Comparison of ENCODE assay signal across 8 mouse cellular contexts in genomic region chr7:117381188-117381981, GRCm38 (mm10). TPM values are rescaled to one million over a fixed set of nuclear protein-coding genes. Genes with fewer than 3 reads are reported as not detected.
DNase-seq lines count a peak whose midpoint lies in the region; TF ChIP-seq lines count a peak whose summit lies in the region.

No protein-coding gene starts in this region.

- intact Hi-C loops in gastrocnemius, postnatal 14 days (cut with DNase I; ENCODE audit: low total_unique reads): no loop called here

- H3K27ac ChIP-seq in spleen, adult 2 months (ENCODE audit: insufficient read depth, low read length): peak overlapping the region; percentile 65

- DNase-seq in right cerebral cortex, adult 18-20 months: peak; percentile 48
- no peak for DNase-seq in right cerebral cortex, postnatal 25 days
- DNase-seq in cerebellum, postnatal 14 days: peak; percentile 27 to 46
- peak; percentile 62 for DNase-seq in gastrocnemius, postnatal 14 days
- DNase-seq in kidney, postnatal 36 days: peak; percentile 42 to 70
- DNase-seq in spleen, adult 2 months (ENCODE audit: low read depth in 1 of 2, low spot score in 2 of 2): peak in 1 of 2 experiments; percentile 36
- no peak for DNase-seq in layer of hippocampus, adult 9-11 months

- TF ChIP-seq POLR2A in spleen, adult 2 months (IDR thresholded peaks at IDR 0.05; ENCODE audit: low read depth, low read length): no peak

- WGBS in spleen, adult 2 months: under 1% methylated on average over 60 of the region's 64 CpGs

- H3K27me3 ChIP-seq in megakaryocyte, embryonic 14.5 days (replicated peaks): peaks cover 78% of the 10 kb centered on the region
- no peaks in the 10 kb centered on the region for H3K27me3 ChIP-seq in spleen, adult 2 months (ENCODE audit: control insufficient read depth, insufficient read depth, low read length)

- peak overlapping the region; percentile 91 for H3K4me3 ChIP-seq in megakaryocyte, embryonic 14.5 days (replicated peaks)
- H3K4me3 ChIP-seq in spleen, adult 2 months (ENCODE audit: extremely low read depth, insufficient read depth, insufficient read length): peak overlapping the region; percentile 80

- H3K4me1 ChIP-seq in megakaryocyte, embryonic 14.5 days: peaks cover 37% of the 10 kb centered on the region
- peaks cover 15% of the 10 kb centered on the region; the same call in 1 of the 2 replicates for H3K4me1 ChIP-seq in spleen, adult 2 months (ENCODE audit: control insufficient read depth, insufficient read depth, insufficient read length)

- TF ChIP-seq CTCF in spleen, adult 2 months (IDR thresholded peaks at IDR 0.05; ENCODE audit: extremely low read depth, insufficient read depth, insufficient read length, insufficient replicate concordance): no peak

- H3K36me3 ChIP-seq in megakaryocyte, embryonic 14.5 days (replicated peaks; ENCODE audit: low read length): no peaks in the 10 kb centered on the region
- H3K36me3 ChIP-seq in spleen, adult 2 months (ENCODE audit: control insufficient read depth, insufficient read depth, low read length): no peaks in the 10 kb centered on the region

- no peaks in the 10 kb centered on the region for H3K9me3 ChIP-seq in megakaryocyte, embryonic 14.5 days

RNA-seq across cellular contexts. Expression of gene Xylt1, which starts 0.6 kb away (rescaled TPM):
- 1 to 10 TPM; 4.2 to 5.4 TPM for total RNA-seq in gastrocnemius, postnatal 14 days (2021)
- polyA plus RNA-seq in megakaryocyte, embryonic 14.5 days (2012; ENCODE audit: insufficient read depth, low replicate concordance): 0.38 TPM in 1 of 2 replicates, not detected in the other
- 7.8 and 8.6 TPM in 2 replicates for polyA plus RNA-seq in spleen, adult 2 months (2012; rRNA removed)

Comparison
In these comparisons a context has a peak if more than half of its experiments do, and no peak if none do; other contexts are left out.
1. DNase-seq: peak in right cerebral cortex, adult 18-20 months (single experiment), cerebellum, postnatal 14 days (2 of 2), gastrocnemius, postnatal 14 days (single experiment) and kidney, postnatal 36 days (2 of 2); none in right cerebral cortex, postnatal 25 days (single experiment) and layer of hippocampus, adult 9-11 months (single experiment).